Mouse (Mus musculus) lung, embryonic 15.5 days (tissue): ENCODE measurements around the gene Setdb1. TPM values are rescaled to one million over a fixed set of nuclear protein-coding genes. Genes with fewer than 3 reads are reported as not detected.

Source experiments
- ATAC-seq: fragments of 200-750 bp; cut with Nextera tagmentation; 2 replicates; pipeline ENCODE4 v1.8.0; 2017; ENCODE audit warnings: moderate number of reproducible peaks, borderline replicate concordance; ENCODE audit not compliant: low FRiP score, low TSS enrichment; ENCODE audit errors: extremely low read depth
- H3K27ac ChIP-seq: fragments of 300-500 bp; sonication (generic); 2 replicates; pipeline ENCODE4 v1.5.1; 2015; ENCODE audit warnings: moderate library complexity, mild to moderate bottlenecking, inconsistent platforms
- H3K27me3 ChIP-seq: fragments of 300-500 bp; sonication (generic); 2 replicates; pipeline ENCODE4 v1.6.1; 2015; ENCODE audit warnings: inconsistent platforms
- H3K36me3 ChIP-seq: fragments of 300-500 bp; sonication (generic); 2 replicates; pipeline ENCODE4 v1.6.1; 2015; ENCODE audit warnings: inconsistent platforms
- H3K4me1 ChIP-seq: fragments of 300-500 bp; sonication (generic); 2 replicates; pipeline ENCODE4 v1.6.1; 2015; ENCODE audit warnings: inconsistent platforms
- H3K4me2 ChIP-seq: fragments of 300-500 bp; sonication (generic); 2 replicates; pipeline ENCODE4 v1.6.1; 2015; ENCODE audit warnings: inconsistent platforms, mild to moderate bottlenecking, moderate library complexity
- H3K4me3 ChIP-seq: fragments of 300-500 bp; sonication (generic); 2 replicates; pipeline ENCODE4 v1.5.1; 2015; ENCODE audit warnings: mild to moderate bottlenecking, inconsistent platforms
- H3K9ac ChIP-seq: fragments of 300-500 bp; sonication (generic); 2 replicates; pipeline ENCODE4 v1.6.1; 2015; ENCODE audit warnings: inconsistent platforms
- H3K9me3 ChIP-seq: fragments of 300-500 bp; sonication (generic); 2 replicates; pipeline ENCODE4 v1.6.1; 2016; ENCODE audit warnings: inconsistent platforms
- WGBS: fragments of 180-500 bp; shearing (Covaris S2); methylation state at CpG from one replicate; pipeline ENCODE4 v1.1.7; 2015; 5-methylcytosine and 5-hydroxymethylcytosine counted together
- polyA plus RNA-seq: library from polyadenylated mRNA; unstranded; fragments of >200 nt; fragmentation: Nextera tagmentation; extraction: Ambion mirVana; gene quantifications from 2 replicates; pipeline ENCODE4 v1.2.1, GENCODE M21; 2015

The Setdb1 gene
- polyA plus RNA-seq, 1 experiment from 2014 or later: 40.4 TPM

GRCm38 (mm10) chr3:95275161-95275560, 81.8 kb downstream of the Setdb1 start:
- no peak overlapping the region for H3K4me2 ChIP-seq
- no peak for ATAC-seq
- no peak overlapping the region for H3K9ac ChIP-seq
- no peaks in the 10 kb centered on the region for H3K9me3 ChIP-seq
- H3K4me3 ChIP-seq: no peak overlapping the region
- H3K27ac ChIP-seq: no peak overlapping the region
- H3K36me3 ChIP-seq: no peaks in the 10 kb centered on the region
- WGBS: 68% methylated on average over 6 of the region's 6 CpGs
- H3K27me3 ChIP-seq: no peaks in the 10 kb centered on the region
- H3K4me1 ChIP-seq: 0 out of 2 replicates have a peak, but pooled peaks cover 2% of the 10 kb centered on the region

GRCm38 (mm10) chr3:95274453-95274852, 82.5 kb downstream of the Setdb1 start:
- 94% methylated on average over 4 of the region's 4 CpGs for WGBS
- H3K4me3 ChIP-seq: no peak overlapping the region
- H3K27ac ChIP-seq: no peak overlapping the region
- no peak overlapping the region for H3K4me2 ChIP-seq
- H3K4me1 ChIP-seq: no peaks in the 10 kb centered on the region
- no peaks in the 10 kb centered on the region for H3K9me3 ChIP-seq
- no peaks in the 10 kb centered on the region for H3K36me3 ChIP-seq
- no peak for ATAC-seq
- no peaks in the 10 kb centered on the region for H3K27me3 ChIP-seq
- no peak overlapping the region for H3K9ac ChIP-seq

Other genes with a start within 250 kb of the Setdb1 start
- 163 and 165 TPM in 2 replicates for gene Vps72, start 246.2 kb downstream of the Setdb1 start, polyA plus RNA-seq
- 1.3 and 2.1 TPM in 2 replicates for gene Tmod4, start 232.7 kb downstream of the Setdb1 start, polyA plus RNA-seq
- gene Scnm1, start 223.2 kb downstream of the Setdb1 start, polyA plus RNA-seq: 64.0 and 71.4 TPM in 2 replicates
- gene Lysmd1, start 223.1 kb downstream of the Setdb1 start, polyA plus RNA-seq: 13.3 and 14.9 TPM in 2 replicates
- gene Tnfaip8l2, start 214.8 kb downstream of the Setdb1 start, polyA plus RNA-seq: 4.0 and 4.5 TPM in 2 replicates
- 3.6 and 3.8 TPM in 2 replicates for gene Sema6c, start 196.7 kb downstream of the Setdb1 start, polyA plus RNA-seq
- gene Gabpb2, start 139.3 kb downstream of the Setdb1 start, polyA plus RNA-seq: 9.9 and 11.2 TPM in 2 replicates
- gene Cdc42se1, start 128.5 kb downstream of the Setdb1 start, polyA plus RNA-seq: 111 and 115 TPM in 2 replicates
- gene Mllt11, start 125.0 kb downstream of the Setdb1 start, polyA plus RNA-seq: 10.7 and 11.6 TPM in 2 replicates
- gene Gm128, start 115.6 kb downstream of the Setdb1 start, polyA plus RNA-seq: 0.32 and 0.60 TPM in 2 replicates
- 4.0 and 4.1 TPM in 2 replicates for gene Bnipl, start 106.0 kb downstream of the Setdb1 start, polyA plus RNA-seq
- 38.1 and 41.6 TPM in 2 replicates for gene Mindy1, start 75.9 kb downstream of the Setdb1 start, polyA plus RNA-seq
- 21.0 and 23.9 TPM in 2 replicates for gene Prune1, start 75.1 kb downstream of the Setdb1 start, polyA plus RNA-seq
- gene Anxa9, start 50.0 kb downstream of the Setdb1 start, polyA plus RNA-seq: 1.6 and 2.3 TPM in 2 replicates
- gene Cers2, start 42.4 kb downstream of the Setdb1 start, polyA plus RNA-seq: 201 and 203 TPM in 2 replicates
- gene 4930558C23Rik, start 45.6 kb upstream of the Setdb1 start, polyA plus RNA-seq: not detected in 2 replicates
- 48.0 and 48.5 TPM in 2 replicates for gene Arnt, start 77.2 kb upstream of the Setdb1 start, polyA plus RNA-seq
- 4.2 and 5.2 TPM in 2 replicates for gene Ctsk, start 142.1 kb upstream of the Setdb1 start, polyA plus RNA-seq
- gene Ctss, start 169.6 kb upstream of the Setdb1 start, polyA plus RNA-seq: 24.2 and 30.4 TPM in 2 replicates
- gene Hormad1, start 202.5 kb upstream of the Setdb1 start, polyA plus RNA-seq: 0.10 TPM in 1 of 2 replicates, not detected in the other
- 32.3 and 33.6 TPM in 2 replicates for gene Golph3l, start 231.7 kb upstream of the Setdb1 start, polyA plus RNA-seq